Mouse (Mus musculus) forebrain, embryonic 14.5 days (tissue): ENCODE measurements around the gene Zfp36l1. TPM values are rescaled to one million over a fixed set of nuclear protein-coding genes. Genes with fewer than 3 reads are reported as not detected.
A peak's percentile ranks its signal among the peaks of the same experiment; 100 is the strongest.

Experiments used
- ATAC-seq: fragments of 200-750 bp; cut with Nextera tagmentation; 2 replicates; pipeline ENCODE4 v1.8.0; 2017; ENCODE audit warnings: mild to moderate bottlenecking, moderate library complexity
- DNase-seq: peaks from one replicate; pipeline ENCODE4 v3.0.0-alpha.2; 2015; ENCODE audit warnings: low spot score
- H3K27ac ChIP-seq: fragments of 300-500 bp; sonication (generic); 2 replicates; pipeline ENCODE4 v1.5.1; 2014; ENCODE audit warnings: low read depth, mild to moderate bottlenecking, control low read depth, low read length, moderate library complexity
- H3K27me3 ChIP-seq: fragments of 300-500 bp; sonication (generic); replicated peaks from 2 replicates; pipeline ENCODE4 v1.6.1; 2014; ENCODE audit warnings: low read length, control low read depth, mixed read lengths; ENCODE audit not compliant: control insufficient read depth, insufficient read depth
- H3K36me3 ChIP-seq: fragments of 300-500 bp; sonication (generic); 2 replicates; pipeline ENCODE4 v1.6.1; 2014; ENCODE audit warnings: low read length, control low read depth; ENCODE audit not compliant: control insufficient read depth, insufficient read depth
- H3K4me1 ChIP-seq: fragments of 300-500 bp; sonication (generic); 2 replicates; pipeline ENCODE4 v1.6.1; 2014; ENCODE audit warnings: antibody characterized with exemption, low read length, control low read depth; ENCODE audit not compliant: control insufficient read depth, insufficient read depth
- H3K4me2 ChIP-seq: fragments of 300-500 bp; sonication (generic); 2 replicates; pipeline ENCODE4 v1.6.1; 2014; ENCODE audit warnings: mild to moderate bottlenecking, control low read depth, low read length
- H3K4me3 ChIP-seq: fragments of 300-500 bp; sonication (generic); 2 replicates; pipeline ENCODE4 v1.5.1; 2014; ENCODE audit warnings: low read depth, low read length, control low read depth
- H3K9ac ChIP-seq: fragments of 300-500 bp; sonication (generic); 2 replicates; pipeline ENCODE4 v1.6.1; 2014; ENCODE audit warnings: mild to moderate bottlenecking, low read length, control low read depth, moderate library complexity
- H3K9me3 ChIP-seq: fragments of 300-500 bp; sonication (generic); replicated peaks from 2 replicates; pipeline ENCODE4 v1.6.1; 2016; ENCODE audit warnings: low read length, control low read depth, mixed read lengths; ENCODE audit not compliant: control insufficient read depth
- WGBS: fragments of 180-500 bp; shearing (Covaris S2); extraction: QIAGEN DNeasy Blood & Tissue Kit; methylation state at CpG from one replicate; pipeline ENCODE4 v1.1.7; 2014; 5-methylcytosine and 5-hydroxymethylcytosine counted together
- polyA plus RNA-seq: library from polyadenylated mRNA; unstranded; fragments of >200 nt; fragmentation: Nextera tagmentation; extraction: Ambion mirVana; gene quantifications from 2 replicates; pipeline ENCODE4 v1.2.1, GENCODE M21; 2014

Zfp36l1 gene
- polyA plus RNA-seq, 1 experiment from 2014 or later, result 45.5 TPM

DNA sequence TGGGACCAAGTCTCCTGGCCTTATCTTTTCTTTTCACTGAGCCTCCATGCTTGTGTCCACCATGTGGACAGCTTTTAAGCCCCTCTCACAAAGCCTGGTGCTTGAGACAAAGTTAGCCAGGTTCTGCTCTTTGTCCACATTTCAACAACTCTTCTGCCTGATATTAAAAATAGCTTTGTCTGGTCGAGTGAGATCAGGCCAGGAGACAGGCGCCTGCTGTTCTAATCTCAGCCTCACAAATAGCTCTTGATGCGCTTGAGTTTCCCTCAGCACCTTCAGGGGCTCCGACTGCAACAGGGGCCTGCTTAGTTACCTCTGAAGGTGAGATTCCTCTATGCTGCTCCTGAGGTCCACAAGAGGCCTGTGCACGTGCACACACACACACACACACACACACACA is 51.0 kb downstream of the Zfp36l1 start:
- peak overlapping the region; percentile 31; the same call in 1 of the 2 replicates for H3K4me2 ChIP-seq
- H3K4me1 ChIP-seq, result peaks cover 36% of the 10 kb centered on the region
- 4% methylated on average over 5 of the region's 5 CpGs for WGBS
- H3K27me3 ChIP-seq, result no peaks in the 10 kb centered on the region
- no peak for DNase-seq
- H3K27ac ChIP-seq, result peak overlapping the region; percentile 91
- ATAC-seq, result no peak
- H3K9ac ChIP-seq, result peak overlapping the region; percentile 4; the same call in 1 of the 2 replicates
- no peak overlapping the region for H3K4me3 ChIP-seq
- no peaks in the 10 kb centered on the region for H3K9me3 ChIP-seq
- H3K36me3 ChIP-seq, result no peaks in the 10 kb centered on the region

- Histone ChIP-seq H3K4me1 (peaks cover 36% of the 10 kb centered on the region), H3K27me3 (no peaks in the 10 kb centered on the region), H3K9ac (no peak overlapping the region), H3K27ac (no peak overlapping the region; the same call in 1 of the 2 replicates), H3K4me2 (no peak overlapping the region), H3K9me3 (no peaks in the 10 kb centered on the region), H3K36me3 (no peaks in the 10 kb centered on the region), H3K4me3 (no peak overlapping the region)
- 59% methylated on average over 1 of the region's 1 CpGs for WGBS
- DNase-seq, result no peak
- ATAC-seq, result no peak
Observed at GRCm38 (mm10) chr12:80060809-80061208, 52.0 kb downstream of the Zfp36l1 start.

DNA sequence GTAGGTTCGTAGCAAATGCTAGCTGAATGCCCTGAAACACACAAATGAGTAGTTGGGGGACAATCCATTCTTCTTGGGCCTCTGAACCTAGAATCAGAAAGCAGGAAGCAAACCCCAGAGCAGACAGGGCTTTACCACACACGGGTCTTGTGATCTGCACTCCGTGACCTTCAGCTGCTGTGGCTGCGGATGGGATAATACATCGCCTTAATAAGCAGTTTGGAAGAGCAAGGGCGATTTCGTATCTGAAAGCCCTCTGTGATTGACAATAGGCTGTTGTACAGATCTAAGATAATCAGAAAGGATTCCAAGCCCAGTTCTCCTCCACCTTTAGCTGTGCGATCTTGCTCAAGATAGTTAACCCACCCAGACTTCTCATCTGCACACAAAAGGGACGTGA is 52.5 kb downstream of the Zfp36l1 start:
- 33% methylated on average over 9 of the region's 9 CpGs for WGBS
- Histone ChIP-seq H3K9me3 (no peaks in the 10 kb centered on the region), H3K9ac (no peak overlapping the region), H3K4me1 (peaks cover 36% of the 10 kb centered on the region), H3K27ac (no peak overlapping the region), H3K27me3 (no peaks in the 10 kb centered on the region), H3K36me3 (no peaks in the 10 kb centered on the region), H3K4me3 (no peak overlapping the region), H3K4me2 (no peak overlapping the region)
- ATAC-seq, result no peak
- DNase-seq, result peak; percentile 16

GRCm38 (mm10) chr12:80059773-80060328 is 53.0 kb downstream of the Zfp36l1 start:
- Histone ChIP-seq H3K9ac (no peak overlapping the region), H3K9me3 (no peaks in the 10 kb centered on the region), H3K36me3 (no peaks in the 10 kb centered on the region), H3K4me2 (no peak overlapping the region), H3K4me3 (no peak overlapping the region), H3K27me3 (no peaks in the 10 kb centered on the region), H3K4me1 (peaks cover 33% of the 10 kb centered on the region), H3K27ac (no peak overlapping the region)
- 63% methylated on average over 5 of the region's 5 CpGs for WGBS
- DNase-seq (no peak), ATAC-seq (no peak)

Other genes with a start within 250 kb of the Zfp36l1 start
- gene Actn1, start 147.4 kb upstream of the Zfp36l1 start, polyA plus RNA-seq, result 7.1 and 7.3 TPM in 2 replicates